Mouse (Mus musculus) ES-Bruce4 (cell line): ENCODE measurements around the gene Plscr2.

Source experiments
- CTCF ChIP-seq: IDR thresholded peaks from one replicate; pipeline ENCODE4 v1.8.1; 2011; ENCODE audit warnings: low read depth, low read length
- EP300 ChIP-seq: IDR thresholded peaks from 2 replicates; pipeline ENCODE4 v1.6.1; 2011; ENCODE audit warnings: low read depth, low read length; ENCODE audit not compliant: insufficient read depth
- POLR2A ChIP-seq: IDR thresholded peaks from one replicate; pipeline ENCODE4 v1.8.1; 2011; ENCODE audit warnings: low read length; ENCODE audit not compliant: insufficient read depth

DNA sequence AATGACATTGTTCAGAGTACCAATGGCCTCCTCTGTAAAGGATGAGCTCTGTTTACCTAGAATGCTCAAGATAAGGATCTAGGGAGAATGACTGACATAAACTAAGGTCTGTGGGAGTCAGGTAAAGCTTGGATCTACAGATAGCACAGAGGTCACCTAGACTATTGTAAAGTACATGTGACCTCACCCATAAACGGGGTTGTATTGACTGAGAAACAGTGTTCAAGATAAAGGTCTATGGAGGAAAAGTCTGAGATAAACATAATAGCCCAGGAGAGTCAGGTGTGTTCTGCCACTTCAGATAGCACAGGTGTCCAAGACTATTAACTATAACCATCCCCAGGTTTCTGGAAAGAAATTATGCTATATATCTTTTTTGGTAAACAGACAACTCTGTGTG lies 63.6 kb downstream of the Plscr2 start:
- TF ChIP-seq POLR2A (no peak), CTCF (no peak), EP300 (no peak)
